Mouse (Mus musculus) left cerebral cortex, adult 11 months (tissue): ENCODE data around the gene Cyren.

Source experiments
- DNase-seq: peaks from one replicate; pipeline ENCODE4 v3.0.0; 2022; ENCODE audit warnings: low spot score

The Cyren gene

GRCm38 (mm10) chr6:34877509-34878321 is at the start of gene Cyren:
Cyren (minus strand) TSS chr6:34878060.
- DNase-seq: peak; percentile 85

- no peak for DNase-seq
These were observed 49.7 kb upstream of the Cyren start for GRCm38 (mm10) chr6:34927594-34927993.

GRCm38 (mm10) chr6:34927156-34927555 is 49.3 kb upstream of the Cyren start:
- no peak for DNase-seq

- DNase-seq: no peak
These were observed 44.1 kb upstream of the Cyren start for GRCm38 (mm10) chr6:34921941-34922340.

- DNase-seq: no peak
These were observed 42.8 kb upstream of the Cyren start for GRCm38 (mm10) chr6:34920631-34921030.

DNA sequence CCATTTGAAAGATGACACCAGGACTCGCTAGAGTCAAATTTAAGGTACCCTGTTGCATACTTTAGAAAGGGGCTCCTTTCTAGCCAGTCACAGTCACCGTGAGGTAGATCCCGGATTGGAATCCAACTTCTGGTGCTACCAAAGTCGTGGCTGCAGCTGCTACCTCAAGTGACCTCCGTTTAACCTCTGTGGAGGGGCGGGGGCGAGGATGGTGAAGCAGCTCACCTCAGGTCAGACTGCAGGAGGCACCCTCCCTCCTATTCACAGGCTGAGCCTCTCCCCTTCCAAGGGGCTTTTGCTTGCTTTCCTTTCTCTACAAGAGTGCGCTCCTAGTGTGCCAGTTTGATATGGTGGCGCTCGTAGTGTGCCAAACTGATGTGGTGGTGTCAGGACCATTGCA is 42.1 kb upstream of the Cyren start, which contains the start of gene Stra8:
Stra8 (plus strand) TSS at position 208 of the 400 bp plus-strand sequence.
- no peak for DNase-seq

DNA sequence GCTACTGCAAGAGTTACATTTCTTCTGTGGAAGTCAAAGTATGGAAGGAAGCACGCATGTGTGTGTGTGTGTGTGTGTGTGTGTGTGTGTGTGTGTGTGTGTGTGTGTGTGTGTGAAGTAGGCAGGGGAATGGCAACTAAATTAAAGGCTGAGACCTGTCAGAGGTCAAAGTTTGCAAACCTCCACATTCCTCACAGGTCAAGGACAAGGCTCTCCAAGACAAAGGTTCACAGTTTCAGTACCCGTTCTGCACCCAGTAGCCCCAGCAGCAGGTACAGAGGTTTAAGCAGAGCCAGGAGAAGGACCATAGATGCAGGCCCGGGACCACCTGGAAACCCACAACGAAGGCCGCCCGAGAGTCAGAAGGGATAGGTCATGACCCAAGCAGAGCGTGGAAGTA is 41.3 kb upstream of the Cyren start:
- DNase-seq: no peak

DNA sequence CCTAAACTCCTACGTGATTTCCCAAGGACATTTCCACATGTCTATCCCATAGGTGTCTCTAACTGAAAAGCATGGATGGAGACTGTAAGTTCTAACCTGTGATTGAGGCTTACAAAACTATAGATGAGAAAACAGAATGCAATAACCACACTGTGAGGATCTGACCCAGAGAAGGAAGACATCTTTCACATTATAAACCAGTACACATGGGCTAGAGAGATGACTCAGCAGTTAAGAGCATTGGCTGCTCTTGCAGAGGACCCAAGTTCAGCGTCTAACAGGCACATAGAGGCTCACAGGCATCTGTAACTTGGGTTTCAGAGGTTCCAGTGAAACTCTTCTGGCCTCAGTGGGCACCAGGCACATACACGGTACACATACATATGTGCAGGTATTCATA is 36.6 kb upstream of the Cyren start:
- no peak for DNase-seq

DNA sequence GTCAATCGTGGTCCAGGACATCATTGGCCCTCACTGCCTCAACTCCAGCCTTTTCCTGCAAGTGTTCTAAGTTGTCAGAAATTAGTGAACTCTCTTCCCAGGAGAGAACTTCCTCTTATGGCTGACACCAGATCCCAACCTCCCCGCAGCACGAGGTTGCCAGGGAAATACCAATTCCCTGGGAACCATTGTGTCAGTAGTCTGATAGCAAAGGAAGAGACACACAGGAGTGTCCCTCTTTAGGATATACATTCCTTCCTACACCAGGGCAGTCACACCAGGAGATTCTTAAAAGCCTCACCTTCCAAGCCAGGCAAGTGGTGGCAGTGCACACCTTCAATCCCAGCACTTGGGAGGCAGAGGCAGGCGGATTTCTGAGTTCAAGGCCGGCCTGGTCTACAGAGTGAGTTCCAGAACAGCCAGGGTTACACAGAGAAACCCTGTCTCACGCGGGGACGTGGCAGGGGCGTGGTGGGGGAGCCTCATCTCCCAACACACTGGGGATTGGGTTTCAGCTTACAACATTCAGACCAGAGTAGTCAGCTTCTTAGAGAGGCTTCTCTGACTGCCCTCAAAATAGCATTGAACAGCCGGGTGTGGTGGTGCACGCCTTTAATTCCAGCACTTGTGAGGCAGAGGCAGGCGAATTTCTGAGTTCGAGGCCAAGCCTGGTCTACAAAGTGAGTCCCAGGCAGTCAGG is 35.6 kb upstream of the Cyren start:
- DNase-seq: no peak

- peak; percentile 85 for DNase-seq
These were observed 32.7 kb upstream of the Cyren start, which contains the start of gene Wdr91 for GRCm38 (mm10) chr6:34910371-34911219. Wdr91 (minus strand) TSS chr6:34910876.

DNA sequence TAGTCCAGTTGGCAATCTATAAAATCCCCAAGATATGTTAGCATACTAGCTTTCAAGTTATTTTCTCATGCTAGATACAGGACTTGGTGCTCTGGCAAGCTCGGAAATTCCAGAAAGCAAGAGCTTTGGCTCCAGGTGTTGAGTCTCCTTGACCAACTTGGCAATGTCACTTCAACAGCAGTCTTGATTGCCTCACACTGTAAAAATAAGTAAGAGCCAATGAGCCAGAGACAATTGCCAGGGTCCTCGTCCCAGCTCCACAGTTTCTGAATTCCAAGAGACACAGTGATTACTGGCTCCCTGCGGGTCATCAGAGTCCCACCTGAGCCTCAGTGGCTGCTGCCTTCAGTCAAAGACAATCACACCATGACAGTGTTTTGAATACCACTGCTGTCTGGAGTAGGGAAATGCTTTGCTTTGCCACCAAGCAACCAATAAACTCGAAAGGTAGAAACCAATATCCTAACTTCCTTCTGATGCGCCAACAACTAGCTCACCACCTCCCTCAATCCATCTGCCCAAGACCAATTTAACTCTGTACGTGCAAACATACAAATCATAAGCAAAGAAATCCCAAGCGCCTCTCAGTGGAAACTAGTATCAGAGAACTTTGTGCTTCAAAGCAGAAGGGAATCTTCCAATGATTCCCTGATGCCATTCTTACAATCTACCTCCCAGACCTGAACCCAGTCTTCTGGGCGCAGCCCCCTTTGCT is 31.9 kb upstream of the Cyren start:
- DNase-seq: no peak

- DNase-seq: no peak
These were observed 29.9 kb upstream of the Cyren start for GRCm38 (mm10) chr6:34907696-34908260.

GRCm38 (mm10) chr6:34907121-34907614 is 29.3 kb upstream of the Cyren start:
- DNase-seq: no peak

- no peak for DNase-seq
These were observed 28.8 kb upstream of the Cyren start for GRCm38 (mm10) chr6:34906661-34907060.

GRCm38 (mm10) chr6:34906125-34906524 is 28.3 kb upstream of the Cyren start:
- DNase-seq: no peak

- DNase-seq: no peak
These were observed 26.5 kb upstream of the Cyren start for GRCm38 (mm10) chr6:34904361-34904760.

GRCm38 (mm10) chr6:34903851-34904250 is 26.0 kb upstream of the Cyren start:
- no peak for DNase-seq

- no peak for DNase-seq
These were observed 25.6 kb upstream of the Cyren start for GRCm38 (mm10) chr6:34903441-34903840.

DNA sequence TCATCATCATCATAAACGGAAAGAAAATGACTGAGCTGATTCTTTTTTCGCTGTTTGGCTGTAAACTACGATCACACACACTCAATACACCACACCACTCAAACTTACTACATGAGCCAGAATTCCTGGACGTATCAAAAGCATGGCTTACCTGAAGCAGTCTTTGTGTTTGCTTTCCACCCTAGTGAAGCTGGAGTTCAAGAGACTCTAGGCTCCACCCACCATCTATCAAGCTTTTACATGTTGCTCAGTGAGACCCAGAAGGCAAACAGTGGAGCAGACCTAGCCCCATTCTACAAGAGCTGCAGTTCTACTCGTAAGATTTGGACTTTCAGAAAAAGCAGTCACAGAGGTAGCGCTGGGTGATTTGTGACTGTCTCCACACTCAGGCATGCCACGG is 24.7 kb upstream of the Cyren start:
- no peak for DNase-seq

DNA sequence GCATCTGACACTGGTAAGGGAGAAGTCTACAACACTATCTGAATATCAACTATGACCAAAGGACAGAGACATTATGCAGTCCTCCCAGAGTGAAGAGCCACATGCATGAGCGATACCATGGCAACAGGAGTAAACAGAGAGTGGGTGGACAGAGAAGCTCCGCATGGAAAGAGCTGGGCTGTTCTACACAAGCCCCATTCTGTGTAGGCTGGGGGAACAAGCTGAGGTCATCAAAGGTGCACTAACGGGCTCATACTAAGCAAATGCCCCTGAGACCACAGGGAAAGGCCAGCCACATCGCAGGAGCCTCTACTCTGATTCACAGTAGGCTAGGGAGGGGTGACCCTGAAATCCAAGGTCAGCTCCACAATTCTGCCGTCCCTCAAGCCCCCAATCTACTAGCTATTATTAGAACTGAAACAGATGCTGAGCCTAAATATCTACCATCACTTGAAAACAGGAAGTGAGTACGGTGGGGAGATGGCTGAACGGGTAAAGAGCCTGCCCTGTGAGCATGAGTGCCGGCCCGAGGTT is 24.1 kb upstream of the Cyren start:
- no peak for DNase-seq

GRCm38 (mm10) chr6:34900990-34901389 is 23.1 kb upstream of the Cyren start:
- no peak for DNase-seq
